Comparison of ENCODE assay signal across 8 mouse cellular contexts in genomic region chr6:71989647-71990351, GRCm38 (mm10).
DNase-seq lines count a peak whose midpoint lies in the region; ATAC-seq and TF ChIP-seq lines count a peak whose summit lies in the region.

No protein-coding gene starts in this region.

- H3K4me1 ChIP-seq in heart, embryonic 11.5 days (ENCODE audit: control insufficient read depth, insufficient read depth, low read length): peaks cover 33% of the 10 kb centered on the region
- peaks cover 36% of the 10 kb centered on the region for H3K4me1 ChIP-seq in heart, embryonic 15.5 days (replicated peaks)
- peaks cover 43% of the 10 kb centered on the region for H3K4me1 ChIP-seq in liver, postnatal 0 days (ENCODE audit: insufficient read depth)

- intact Hi-C loops in heart, postnatal 25 days (cut with DNase I): no loop called here
- intact Hi-C loops in left cerebral cortex, postnatal 14 days (cut with DNase I): no loop called here

- 21% methylated on average over 8 of the region's 8 CpGs for WGBS in heart, embryonic 11.5 days (ENCODE audit: insufficient replicate concordance)
- WGBS in heart, embryonic 15.5 days: 37% methylated on average over 8 of the region's 8 CpGs
- 51% methylated on average over 8 of the region's 8 CpGs for WGBS in liver, postnatal 0 days (ENCODE audit: insufficient replicate concordance)

- DNase-seq in heart, postnatal 25 days (ENCODE audit: low spot score): no peak
- DNase-seq in cerebellum, adult 9-11 months: peak; percentile 96
- DNase-seq in liver, postnatal 0 days: no peak
- DNase-seq in testis, postnatal 10 days (ENCODE audit: low spot score): peak; percentile 54
- DNase-seq in right cerebral cortex, postnatal 25 days: no peak
- no peak for DNase-seq in left cerebral cortex, postnatal 14 days (ENCODE audit: low spot score in 2 of 2)

- no peak for TF ChIP-seq CTCF in liver, postnatal 0 days (IDR thresholded peaks at IDR 0.05; ENCODE audit: low read depth)

- peak overlapping the region; percentile 49; the same call in 1 of the 2 replicates for H3K9ac ChIP-seq in heart, embryonic 11.5 days (ENCODE audit: low read depth, low read length)
- H3K9ac ChIP-seq in heart, embryonic 15.5 days: no peak overlapping the region
- no peak overlapping the region for H3K9ac ChIP-seq in liver, postnatal 0 days (replicated peaks)

- no peak; the same call in 1 of the 2 replicates for ATAC-seq in heart, embryonic 11.5 days (replicated peaks; ENCODE audit: insufficient number of reproducible peaks, low FRiP score, low TSS enrichment)
- peak; percentile 46 for ATAC-seq in heart, embryonic 15.5 days (replicated peaks; ENCODE audit: insufficient number of reproducible peaks, insufficient read depth, low FRiP score, low read depth)
- no peak for ATAC-seq in liver, postnatal 0 days

- H3K9me3 ChIP-seq in heart, embryonic 11.5 days (replicated peaks; ENCODE audit: control insufficient read depth, low read length): no peaks in the 10 kb centered on the region
- no peaks in the 10 kb centered on the region for H3K9me3 ChIP-seq in heart, embryonic 15.5 days (replicated peaks)
- H3K9me3 ChIP-seq in liver, postnatal 0 days (ENCODE audit: low read length): no peaks in the 10 kb centered on the region

- H3K4me3 ChIP-seq in heart, embryonic 11.5 days (ENCODE audit: low read depth, low read length): no peak overlapping the region
- H3K4me3 ChIP-seq in heart, embryonic 15.5 days: no peak overlapping the region
- no peak overlapping the region for H3K4me3 ChIP-seq in liver, postnatal 0 days (ENCODE audit: low read depth, low read length)

- H3K27me3 ChIP-seq in heart, embryonic 11.5 days (ENCODE audit: control insufficient read depth, insufficient read depth, low read length): no peaks in the 10 kb centered on the region
- no peaks in the 10 kb centered on the region for H3K27me3 ChIP-seq in heart, embryonic 15.5 days
- H3K27me3 ChIP-seq in liver, postnatal 0 days (ENCODE audit: insufficient read depth, low read length): no peaks in the 10 kb centered on the region

- no peak for TF ChIP-seq EP300 in liver, postnatal 0 days (IDR thresholded peaks at IDR 0.05; ENCODE audit: low read depth)

- H3K4me2 ChIP-seq in heart, embryonic 11.5 days: no peak overlapping the region
- no peak overlapping the region for H3K4me2 ChIP-seq in heart, embryonic 15.5 days
- H3K4me2 ChIP-seq in liver, postnatal 0 days (ENCODE audit: low read depth, low read length): no peak overlapping the region

- no peaks in the 10 kb centered on the region for H3K36me3 ChIP-seq in heart, embryonic 11.5 days (ENCODE audit: control insufficient read depth, insufficient read depth, low read length)
- no peaks in the 10 kb centered on the region for H3K36me3 ChIP-seq in heart, embryonic 15.5 days
- H3K36me3 ChIP-seq in liver, postnatal 0 days (replicated peaks; ENCODE audit: insufficient read depth, low read length): no peaks in the 10 kb centered on the region

- H3K27ac ChIP-seq in heart, embryonic 11.5 days (ENCODE audit: low read depth, low read length): peak overlapping the region; percentile 85
- H3K27ac ChIP-seq in heart, embryonic 15.5 days: peak overlapping the region; percentile 59
- H3K27ac ChIP-seq in liver, postnatal 0 days (ENCODE audit: low read depth): peak overlapping the region; percentile 89; the same call in 1 of the 2 replicates

Comparison
In these comparisons a context has a peak if more than half of its experiments do, and no peak if none do; other contexts are left out.
1. DNase-seq: peak in cerebellum, adult 9-11 months (single experiment) and testis, postnatal 10 days (single experiment); none in heart, postnatal 25 days (single experiment), liver, postnatal 0 days (single experiment), right cerebral cortex, postnatal 25 days (single experiment) and left cerebral cortex, postnatal 14 days (0 of 2).
2. Peak in every context shown above with its lines, with median percentiles within 50 percentile points of each other: H3K27ac ChIP-seq.